Mouse (Mus musculus) ES-Bruce4 (cell line): Measurements from ENCODE around the gene Amotl2.

Source experiments
- CTCF ChIP-seq: IDR thresholded peaks from one replicate; pipeline ENCODE4 v1.8.1; 2011; ENCODE audit warnings: low read depth, low read length
- POLR2A ChIP-seq: IDR thresholded peaks from one replicate; pipeline ENCODE4 v1.8.1; 2011; ENCODE audit warnings: low read length; ENCODE audit not compliant: insufficient read depth

DNA sequence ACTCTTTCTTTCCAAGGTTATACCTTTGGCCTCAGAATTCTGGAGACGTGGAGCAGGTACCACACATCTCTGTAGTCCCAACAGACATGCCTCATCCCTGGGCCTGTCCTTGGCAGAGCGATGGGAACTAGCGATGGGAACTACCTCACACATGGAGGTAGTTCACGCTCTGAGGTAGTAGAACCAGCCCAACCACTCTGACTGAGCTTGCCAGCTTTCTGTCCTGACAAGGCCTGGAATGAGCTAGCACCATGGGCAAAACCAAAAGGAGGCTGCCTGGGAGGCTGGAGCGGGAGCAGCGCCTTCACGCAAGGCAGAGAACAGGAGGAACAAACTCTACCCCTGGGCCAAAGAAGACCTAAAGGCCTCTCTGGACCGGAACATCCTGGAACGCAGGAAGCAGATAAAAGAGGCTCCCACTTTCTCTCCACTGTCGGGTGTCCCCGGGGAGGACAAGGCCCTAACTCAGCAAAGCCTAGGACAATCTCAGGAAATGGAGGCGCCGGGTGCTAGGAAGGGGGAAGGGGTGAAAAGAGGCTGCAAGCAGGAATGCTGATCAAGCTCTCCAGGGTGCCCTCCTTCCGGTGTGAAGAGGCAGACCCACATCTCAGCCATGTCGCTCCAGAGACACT, 6.9 kb upstream of the Amotl2 start:
- TF ChIP-seq POLR2A (no peak), CTCF (no peak)
